Mouse (Mus musculus): ENCODE data around the gene Mlx. TPM values are rescaled to one million over a fixed set of nuclear protein-coding genes. Genes with fewer than 3 reads are reported as not detected.

The Mlx gene
- polyA plus RNA-seq, 1 experiment from 2014 or later: 87.3 TPM

DNA sequence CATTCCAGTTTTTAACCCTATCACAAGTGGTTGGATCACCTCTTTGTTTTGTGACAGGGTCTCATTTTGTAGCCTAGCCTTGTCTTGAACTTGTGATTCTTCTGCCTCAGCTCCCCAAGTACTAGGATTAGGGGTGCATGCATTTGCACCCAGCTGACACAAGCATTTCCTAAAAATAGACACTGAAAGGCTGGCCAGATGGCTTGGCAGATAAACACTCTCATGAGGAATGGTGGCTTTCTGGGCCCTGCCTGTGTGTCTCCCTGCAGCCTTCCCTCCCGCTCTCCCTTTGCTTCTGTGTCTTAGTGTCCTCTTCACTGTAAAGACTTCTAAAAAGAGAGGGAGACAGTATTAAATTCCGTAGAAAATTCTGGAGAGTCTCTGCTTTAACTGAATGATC is 44.1 kb downstream of the Mlx start:
- no peak for ATAC-seq (ENCODE audit: low read depth)
- WGBS: 94% methylated on average over 2 of the region's 2 CpGs
- no peak overlapping the region for H3K9ac ChIP-seq

GRCm38 (mm10) chr11:101131701-101132100 is 44.6 kb downstream of the Mlx start:
- Histone ChIP-seq H3K4me1 (replicated peaks) (no peaks in the 10 kb centered on the region), H3K27me3 (peaks cover 4% of the 10 kb centered on the region; the same call in 1 of the 2 replicates), H3K9me3 (no peaks in the 10 kb centered on the region), H3K4me3 (no peak overlapping the region), H3K36me3 (peaks cover 8% of the 10 kb centered on the region), H3K27ac (replicated peaks) (no peak overlapping the region), H3K4me2 (no peak overlapping the region), H3K9ac (no peak overlapping the region)
- WGBS: 89% methylated on average over 6 of the region's 6 CpGs
- ATAC-seq (ENCODE audit: low read depth): no peak

More for the DNA sequence above, 44.1 kb downstream of the Mlx start:
- H3K4me2 ChIP-seq: no peak overlapping the region
- no peaks in the 10 kb centered on the region for H3K4me1 ChIP-seq (replicated peaks)
- no peak overlapping the region for H3K4me3 ChIP-seq
- H3K27me3 ChIP-seq: peaks cover 4% of the 10 kb centered on the region; the same call in 1 of the 2 replicates
- H3K9me3 ChIP-seq: no peaks in the 10 kb centered on the region
- H3K27ac ChIP-seq (replicated peaks): no peak overlapping the region
- peaks cover 13% of the 10 kb centered on the region for H3K36me3 ChIP-seq

DNA sequence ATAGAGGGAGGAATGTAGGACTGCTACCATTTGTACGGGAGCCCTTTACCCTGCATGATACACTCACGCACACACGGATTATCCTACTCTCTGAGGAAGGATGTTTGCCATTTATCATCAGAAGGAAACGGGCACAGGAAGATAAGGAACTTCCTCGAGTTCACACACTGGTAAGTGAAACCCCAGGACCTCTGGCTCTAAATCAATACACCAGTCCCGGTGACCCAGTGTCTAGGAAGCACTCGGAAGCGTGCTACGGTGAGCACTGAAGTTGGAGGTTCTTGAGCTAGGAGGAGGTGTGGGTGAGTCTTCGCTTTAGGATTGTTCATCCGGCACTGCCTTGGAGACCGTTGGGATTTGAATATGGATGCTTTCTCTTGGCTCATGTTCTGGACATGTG is 46.0 kb downstream of the Mlx start:
- no peaks in the 10 kb centered on the region for H3K9me3 ChIP-seq
- H3K4me2 ChIP-seq: no peak overlapping the region
- WGBS: 76% methylated on average over 12 of the region's 12 CpGs
- H3K9ac ChIP-seq: no peak overlapping the region
- H3K4me3 ChIP-seq: no peak overlapping the region
- H3K4me1 ChIP-seq (replicated peaks): no peaks in the 10 kb centered on the region
- H3K27ac ChIP-seq (replicated peaks): no peak overlapping the region
- peaks cover 4% of the 10 kb centered on the region; the same call in 1 of the 2 replicates for H3K27me3 ChIP-seq
- no peaks in the 10 kb centered on the region for H3K36me3 ChIP-seq
- no peak for ATAC-seq (ENCODE audit: low read depth)

- 86% methylated on average over 13 of the region's 13 CpGs for WGBS
- Histone ChIP-seq H3K27ac (replicated peaks) (no peak overlapping the region), H3K4me3 (no peak overlapping the region), H3K9me3 (no peaks in the 10 kb centered on the region), H3K36me3 (no peaks in the 10 kb centered on the region), H3K27me3 (peaks cover 4% of the 10 kb centered on the region; the same call in 1 of the 2 replicates), H3K4me1 (replicated peaks) (peaks cover 7% of the 10 kb centered on the region; the same call in 1 of the 2 replicates), H3K9ac (no peak overlapping the region), H3K4me2 (no peak overlapping the region)
- no peak for ATAC-seq (ENCODE audit: low read depth)
These were observed 47.3 kb downstream of the Mlx start for GRCm38 (mm10) chr11:101134217-101134865.

DNA sequence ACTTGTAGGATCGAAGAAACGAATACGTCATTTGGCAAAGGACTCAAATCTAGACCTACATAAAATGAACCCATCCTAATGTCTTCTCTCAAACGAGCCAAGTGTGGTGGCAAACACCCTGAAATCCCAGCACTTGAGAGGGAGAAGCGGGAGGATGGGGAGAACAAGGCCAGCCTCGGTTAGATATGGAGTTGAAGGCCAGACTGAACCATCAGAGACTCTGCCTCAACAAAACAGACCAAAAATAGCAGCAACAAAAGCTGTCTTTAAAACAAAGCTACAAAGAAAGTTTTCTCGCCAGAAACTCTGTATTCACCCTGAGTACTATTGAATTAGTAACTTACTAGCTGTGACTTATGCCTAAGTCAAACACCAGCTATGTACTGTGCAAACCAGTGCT is 49.9 kb downstream of the Mlx start:
- H3K9me3 ChIP-seq: no peaks in the 10 kb centered on the region
- no peak for ATAC-seq (ENCODE audit: low read depth)
- WGBS: 72% methylated on average over 7 of the region's 7 CpGs

GRCm38 (mm10) chr11:101138536-101139181 is 51.6 kb downstream of the Mlx start:
- WGBS: 18% methylated on average over 15 of the region's 15 CpGs
- H3K4me1 ChIP-seq (replicated peaks): peaks cover 13% of the 10 kb centered on the region
- ATAC-seq (ENCODE audit: low read depth): peak; percentile 59
- no peaks in the 10 kb centered on the region for H3K9me3 ChIP-seq
- 0 out of 2 replicates have a peak overlapping the region, but pooled peaks have one; percentile 17 for H3K9ac ChIP-seq
- no peaks in the 10 kb centered on the region for H3K36me3 ChIP-seq
- peak overlapping the region; percentile 71 for H3K27ac ChIP-seq (replicated peaks)
- peak overlapping the region; percentile 7; the same call in 1 of the 2 replicates for H3K4me3 ChIP-seq
- H3K4me2 ChIP-seq: peak overlapping the region; percentile 42
- peaks cover 8% of the 10 kb centered on the region; the same call in 1 of the 2 replicates for H3K27me3 ChIP-seq

More for the DNA sequence above, 49.9 kb downstream of the Mlx start:
- Histone ChIP-seq H3K36me3 (no peaks in the 10 kb centered on the region), H3K9ac (no peak overlapping the region), H3K4me3 (no peak overlapping the region), H3K27ac (replicated peaks) (no peak overlapping the region), H3K4me2 (no peak overlapping the region), H3K4me1 (replicated peaks) (peaks cover 10% of the 10 kb centered on the region; the same call in 1 of the 2 replicates), H3K27me3 (peaks cover 8% of the 10 kb centered on the region; the same call in 1 of the 2 replicates)

DNA sequence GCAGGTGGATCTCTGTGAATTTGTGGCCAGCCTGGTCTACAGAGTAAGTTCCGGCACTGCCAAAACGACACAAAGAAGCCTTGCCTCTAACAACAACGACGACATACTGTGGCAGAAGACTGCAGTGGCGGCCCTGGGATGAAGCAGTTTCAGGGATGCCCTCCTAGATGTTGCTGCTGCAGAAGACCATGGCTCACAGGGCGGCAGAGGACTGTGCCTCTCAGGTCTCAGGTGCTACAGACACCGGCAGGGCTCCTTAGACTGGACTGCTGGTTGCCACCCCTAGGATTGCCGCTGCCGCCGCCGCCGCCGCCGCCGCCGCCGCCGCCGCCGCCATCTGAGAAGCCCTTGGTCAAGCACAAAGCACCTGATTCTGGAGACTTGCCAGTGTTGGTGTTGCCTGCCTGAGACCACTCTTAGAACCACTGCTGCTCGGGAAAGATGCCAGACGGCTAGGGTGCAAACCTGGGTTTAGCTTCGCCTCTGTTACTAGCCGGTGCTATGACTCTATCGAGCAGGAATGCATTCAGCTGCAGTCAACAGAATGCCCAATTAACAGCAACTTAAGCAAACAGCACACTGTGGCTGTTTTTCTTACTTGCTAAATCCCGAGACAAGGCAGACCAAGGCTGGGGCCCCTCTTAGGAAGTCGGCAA is 53.2 kb downstream of the Mlx start:
- Histone ChIP-seq H3K27me3 (0 out of 2 replicates have a peak, but pooled peaks cover 3% of the 10 kb centered on the region), H3K36me3 (no peaks in the 10 kb centered on the region), H3K27ac (replicated peaks) (peak overlapping the region; percentile 34), H3K4me3 (peak overlapping the region; percentile 28), H3K9ac (peak overlapping the region; percentile 59), H3K9me3 (no peaks in the 10 kb centered on the region), H3K4me1 (replicated peaks) (peaks cover 18% of the 10 kb centered on the region), H3K4me2 (peak overlapping the region; percentile 53)
- ATAC-seq (ENCODE audit: low read depth): 0 out of 2 replicates have a peak, but pooled peaks have one; percentile 13
- WGBS: 46% methylated on average over 27 of the region's 27 CpGs

GRCm38 (mm10) chr11:101141088-101141487 is 54.0 kb downstream of the Mlx start:
- Histone ChIP-seq H3K27ac (replicated peaks) (no peak overlapping the region), H3K4me2 (no peak overlapping the region), H3K36me3 (no peaks in the 10 kb centered on the region), H3K9ac (no peak overlapping the region), H3K9me3 (no peaks in the 10 kb centered on the region), H3K27me3 (0 out of 2 replicates have a peak, but pooled peaks cover 3% of the 10 kb centered on the region), H3K4me3 (no peak overlapping the region), H3K4me1 (replicated peaks) (peaks cover 19% of the 10 kb centered on the region)
- no peak for ATAC-seq (ENCODE audit: low read depth)
- 90% methylated on average over 8 of the region's 8 CpGs for WGBS

Small RNA genes lying within 50 kb of the gene (microRNA-seq; reads per million reads assigned to microRNA genes)
- gene Gm27626: not detected

Other genes starting within 250 kb of the Mlx start
- gene Stat5b, start 236.6 kb upstream of the Mlx start, polyA plus RNA-seq (2015; fragmentation: Nextera tagmentation; extraction: Ambion mirVana): 17.2 TPM in 2 replicates
- 1.6 and 1.9 TPM in 2 replicates for gene Stat5a, start 227.9 kb upstream of the Mlx start, polyA plus RNA-seq (2015; fragmentation: Nextera tagmentation; extraction: Ambion mirVana)
- 72.3 and 82.3 TPM in 2 replicates for gene Stat3, start 147.7 kb upstream of the Mlx start, polyA plus RNA-seq (2015; fragmentation: Nextera tagmentation; extraction: Ambion mirVana)
- gene Cavin1, start 116.4 kb upstream of the Mlx start, polyA plus RNA-seq (2015; fragmentation: Nextera tagmentation; extraction: Ambion mirVana): 46.7 and 49.3 TPM in 2 replicates
- 111 and 121 TPM in 2 replicates for gene Atp6v0a1, start 77.8 kb upstream of the Mlx start, polyA plus RNA-seq (2015; fragmentation: Nextera tagmentation; extraction: Ambion mirVana)
- 9.0 and 9.4 TPM in 2 replicates for gene Naglu, start 17.3 kb upstream of the Mlx start, polyA plus RNA-seq (2015; fragmentation: Nextera tagmentation; extraction: Ambion mirVana)
- gene Hsd17b1, start 8.9 kb upstream of the Mlx start, polyA plus RNA-seq (2015; fragmentation: Nextera tagmentation; extraction: Ambion mirVana): 0.37 and 0.47 TPM in 2 replicates
- gene Coasy, start 4.7 kb upstream of the Mlx start, polyA plus RNA-seq (2015; fragmentation: Nextera tagmentation; extraction: Ambion mirVana): 39.9 and 45.5 TPM in 2 replicates
- gene Psmc3ip, start 8.2 kb downstream of the Mlx start, polyA plus RNA-seq (2015; fragmentation: Nextera tagmentation; extraction: Ambion mirVana): 20.5 and 23.7 TPM in 2 replicates
- 25.8 and 26.1 TPM in 2 replicates for gene Retreg3, start 32.6 kb downstream of the Mlx start, polyA plus RNA-seq (2015; fragmentation: Nextera tagmentation; extraction: Ambion mirVana)
- gene Tubg1, start 32.7 kb downstream of the Mlx start, polyA plus RNA-seq (2015; fragmentation: Nextera tagmentation; extraction: Ambion mirVana): 77.7 and 78.9 TPM in 2 replicates
- 35.5 and 38.9 TPM in 2 replicates for gene Tubg2, start 68.6 kb downstream of the Mlx start, polyA plus RNA-seq (2015; fragmentation: Nextera tagmentation; extraction: Ambion mirVana)
- 4.6 and 5.1 TPM in 2 replicates for gene Cntnap1, start 83.2 kb downstream of the Mlx start, polyA plus RNA-seq (2015; fragmentation: Nextera tagmentation; extraction: Ambion mirVana)
- 10.3 and 13.0 TPM in 2 replicates for gene Plekhh3, start 84.1 kb downstream of the Mlx start, polyA plus RNA-seq (2015; fragmentation: Nextera tagmentation; extraction: Ambion mirVana)
- gene Ccr10, start 88.2 kb downstream of the Mlx start, polyA plus RNA-seq (2015; fragmentation: Nextera tagmentation; extraction: Ambion mirVana): 0.40 and 0.91 TPM in 2 replicates
- 15.4 and 17.9 TPM in 2 replicates for gene Ezh1, start 139.2 kb downstream of the Mlx start, polyA plus RNA-seq (2015; fragmentation: Nextera tagmentation; extraction: Ambion mirVana)
- 97.6 and 108 TPM in 2 replicates for gene Ramp2, start 158.8 kb downstream of the Mlx start, polyA plus RNA-seq (2015; fragmentation: Nextera tagmentation; extraction: Ambion mirVana)
- gene Vps25, start 166.4 kb downstream of the Mlx start, polyA plus RNA-seq (2015; fragmentation: Nextera tagmentation; extraction: Ambion mirVana): 114 and 117 TPM in 2 replicates
- 5.5 and 6.8 TPM in 2 replicates for gene Wnk4, start 173.3 kb downstream of the Mlx start, polyA plus RNA-seq (2015; fragmentation: Nextera tagmentation; extraction: Ambion mirVana)
- 0.89 and 1.0 TPM in 2 replicates for gene Cntd1, start 191.7 kb downstream of the Mlx start, polyA plus RNA-seq (2015; fragmentation: Nextera tagmentation; extraction: Ambion mirVana)
- 211 and 238 TPM in 2 replicates for gene Coa3, start 191.8 kb downstream of the Mlx start, polyA plus RNA-seq (2015; fragmentation: Nextera tagmentation; extraction: Ambion mirVana)
- gene Becn1, start 215.0 kb downstream of the Mlx start, polyA plus RNA-seq (2015; fragmentation: Nextera tagmentation; extraction: Ambion mirVana): 173 and 178 TPM in 2 replicates
- 126 and 133 TPM in 2 replicates for gene Psme3, start 228.9 kb downstream of the Mlx start, polyA plus RNA-seq (2015; fragmentation: Nextera tagmentation; extraction: Ambion mirVana)
- 2.0 and 2.1 TPM in 2 replicates for gene Aoc2, start 237.8 kb downstream of the Mlx start, polyA plus RNA-seq (2015; fragmentation: Nextera tagmentation; extraction: Ambion mirVana)
- 0.07 TPM in 1 of 2 replicates, not detected in the other for gene Aoc3, start 243.3 kb downstream of the Mlx start, polyA plus RNA-seq (2015; fragmentation: Nextera tagmentation; extraction: Ambion mirVana)